Mouse (Mus musculus) monocyte, adult 2 months (primary cell): ENCODE measurements around the gene Cldn1.
A peak's percentile ranks its signal among the peaks of the same experiment; 100 is the strongest.

Experiments used
- DNase-seq, 2 experiments: peaks; one replicate each; pipeline ENCODE4 v3.0.0; 2022; ENCODE audit warnings: low spot score in 2 of 2, low read depth in 1 of 2

Gene Cldn1

GRCm38 (mm10) chr16:26371325-26372053, at the start of gene Cldn1:
TSS of gene Cldn1 (minus strand) at chr16:26371841.
- DNase-seq, result peak; percentile 53 to 56

GRCm38 (mm10) chr16:26418616-26419015, 47.0 kb upstream of the Cldn1 start:
- DNase-seq, result no peak

GRCm38 (mm10) chr16:26404070-26404469, 32.4 kb upstream of the Cldn1 start:
- no peak for DNase-seq

DNA sequence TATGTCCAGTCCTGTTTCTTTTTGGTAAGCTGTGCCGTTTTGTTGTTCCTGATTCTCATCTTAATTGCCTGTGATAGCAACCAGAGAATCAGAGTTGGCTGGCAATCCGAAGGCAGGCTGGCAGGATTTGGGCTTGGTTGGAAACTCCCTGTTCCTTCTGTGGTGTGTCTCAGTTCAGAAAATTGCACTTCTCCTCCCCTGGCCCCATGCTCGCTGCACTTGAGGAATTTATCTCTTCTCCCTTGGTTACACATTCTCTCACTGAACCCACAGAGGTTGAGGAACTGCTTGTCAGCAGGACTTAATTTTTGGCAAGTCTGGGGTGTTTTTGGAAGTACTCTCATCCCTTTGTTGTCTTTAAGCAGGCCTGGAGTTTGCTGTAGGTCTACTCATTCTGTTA, 29.3 kb upstream of the Cldn1 start:
- no peak for DNase-seq

- DNase-seq, result no peak
Measured at GRCm38 (mm10) chr16:26400549-26400948, 28.9 kb upstream of the Cldn1 start.

GRCm38 (mm10) chr16:26390936-26391335, 19.3 kb upstream of the Cldn1 start:
- DNase-seq, result no peak

GRCm38 (mm10) chr16:26386159-26386558, 14.5 kb upstream of the Cldn1 start:
- no peak for DNase-seq

DNA sequence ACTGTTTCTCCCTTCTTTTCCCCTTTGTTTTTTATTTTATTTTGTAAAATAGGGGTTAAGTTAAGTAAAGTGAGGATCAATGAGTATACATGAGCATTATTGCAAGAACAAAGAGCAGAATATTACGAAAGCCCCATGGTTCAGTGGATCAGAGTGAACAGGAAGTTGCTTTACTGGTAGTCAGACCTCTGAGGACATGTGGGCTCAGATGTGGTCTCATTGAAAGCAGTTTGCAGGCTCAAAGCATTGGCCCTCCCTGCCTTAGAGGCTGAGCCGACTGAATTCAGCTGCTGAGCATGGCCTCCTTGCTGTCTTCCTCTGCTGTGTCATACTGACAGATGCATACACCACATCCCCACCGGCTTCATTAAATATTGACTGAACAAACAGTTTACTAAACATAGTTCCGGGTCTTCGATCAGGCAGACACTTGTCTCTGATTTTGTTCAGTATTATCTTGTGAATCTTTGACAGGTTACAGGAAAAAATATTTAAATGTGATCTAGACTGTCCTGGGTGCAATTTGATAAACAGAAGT, 12.5 kb upstream of the Cldn1 start:
- DNase-seq, result no peak

- DNase-seq, result no peak
Measured at GRCm38 (mm10) chr16:26377170-26377569, 5.5 kb upstream of the Cldn1 start.

DNA sequence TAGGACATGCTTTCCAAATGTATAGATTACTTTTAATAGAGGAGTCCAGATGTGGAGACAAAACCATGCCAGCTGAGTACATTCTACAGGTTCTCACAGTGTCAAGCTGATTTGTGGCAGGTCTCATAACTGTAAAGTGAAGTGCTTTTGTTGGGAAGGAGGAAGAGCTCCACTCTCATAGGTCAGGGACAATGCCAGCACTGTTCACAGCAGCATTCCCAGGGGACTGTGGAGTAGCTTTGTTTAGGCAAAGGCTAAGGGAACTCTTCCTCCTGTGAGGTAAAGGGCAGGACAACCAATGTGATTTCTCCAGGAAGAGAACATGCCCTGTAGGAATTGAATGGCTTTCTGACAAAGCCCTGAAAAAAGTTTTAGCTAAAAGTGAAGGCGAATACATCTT, 1.5 kb downstream of the Cldn1 start:
- no peak for DNase-seq

DNA sequence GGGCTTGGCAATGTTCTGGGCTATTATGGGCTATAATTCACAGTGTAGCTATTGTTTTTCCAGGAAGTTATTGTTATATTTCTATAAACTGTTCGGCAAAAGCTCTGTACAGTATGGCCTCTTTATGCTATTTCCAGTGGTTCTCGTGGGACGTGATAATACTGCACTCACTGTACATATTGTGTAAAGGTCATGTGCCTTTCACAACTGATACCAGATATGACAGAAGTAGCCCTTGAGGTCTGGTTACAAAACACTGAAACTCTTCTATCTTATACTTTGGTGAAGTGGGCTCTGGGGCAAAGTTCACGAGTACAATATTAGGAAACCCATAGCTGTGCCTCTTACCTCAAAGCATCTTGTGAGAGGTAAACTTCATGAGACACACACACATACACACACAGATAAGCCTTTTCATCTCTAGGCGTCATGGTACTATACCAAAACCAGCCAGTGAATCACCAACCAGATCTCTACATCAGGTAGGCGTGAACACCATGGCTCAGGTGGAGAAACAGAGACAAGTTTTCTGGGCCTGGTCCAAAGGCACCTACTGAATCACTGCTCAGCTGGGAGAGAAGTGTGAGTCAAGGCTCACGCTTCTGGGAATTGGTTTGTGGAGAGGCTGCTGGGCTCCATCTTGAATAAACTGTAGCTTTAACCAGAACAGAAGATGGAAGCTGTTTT, 2.5 kb downstream of the Cldn1 start:
- DNase-seq, result no peak

DNA sequence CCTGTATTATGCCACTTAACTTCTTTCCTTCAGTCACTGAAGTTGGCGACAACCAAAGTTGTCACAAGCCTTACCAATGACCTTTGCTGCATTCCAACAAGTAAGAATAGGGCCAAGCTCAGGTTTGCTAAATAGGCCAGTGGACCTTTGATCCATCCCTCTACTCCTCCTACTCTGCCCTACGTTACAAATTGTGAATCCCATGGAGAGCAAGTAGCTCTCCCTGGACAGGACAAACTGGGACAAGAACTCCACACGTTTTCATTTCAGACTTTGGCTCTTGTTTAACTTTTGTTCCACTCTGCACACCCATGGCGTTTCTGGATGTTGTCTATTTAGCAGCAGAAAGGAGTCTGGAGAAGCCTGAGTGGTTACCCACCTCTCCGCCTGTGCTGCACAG, 3.5 kb downstream of the Cldn1 start:
- DNase-seq, result no peak

DNA sequence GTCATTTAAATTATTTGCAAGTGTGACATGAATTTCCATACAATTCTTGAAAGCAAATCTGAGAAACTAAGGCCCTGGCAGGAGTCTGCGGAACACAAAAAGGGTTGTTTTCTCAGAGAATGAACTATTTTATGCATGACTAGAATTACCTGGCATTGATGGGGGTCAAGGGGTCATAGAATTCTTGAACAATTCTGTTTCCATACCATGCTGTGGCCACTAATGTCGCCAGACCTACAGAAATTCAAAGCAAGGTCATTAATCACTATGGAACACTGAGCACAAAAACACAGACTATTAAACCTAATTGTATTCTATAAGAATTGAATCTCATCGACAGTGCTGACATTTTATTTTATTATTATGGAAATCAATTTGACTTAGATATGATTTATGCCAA, 10.9 kb downstream of the Cldn1 start:
- DNase-seq, result no peak

GRCm38 (mm10) chr16:26359619-26360018, 12.0 kb downstream of the Cldn1 start:
- no peak for DNase-seq

- DNase-seq, result no peak
Measured at GRCm38 (mm10) chr16:26358898-26359297, 12.7 kb downstream of the Cldn1 start.

GRCm38 (mm10) chr16:26357863-26358780, 13.5 kb downstream of the Cldn1 start:
- no peak for DNase-seq

- DNase-seq, result no peak
Measured at GRCm38 (mm10) chr16:26355513-26355912, 16.1 kb downstream of the Cldn1 start.

DNA sequence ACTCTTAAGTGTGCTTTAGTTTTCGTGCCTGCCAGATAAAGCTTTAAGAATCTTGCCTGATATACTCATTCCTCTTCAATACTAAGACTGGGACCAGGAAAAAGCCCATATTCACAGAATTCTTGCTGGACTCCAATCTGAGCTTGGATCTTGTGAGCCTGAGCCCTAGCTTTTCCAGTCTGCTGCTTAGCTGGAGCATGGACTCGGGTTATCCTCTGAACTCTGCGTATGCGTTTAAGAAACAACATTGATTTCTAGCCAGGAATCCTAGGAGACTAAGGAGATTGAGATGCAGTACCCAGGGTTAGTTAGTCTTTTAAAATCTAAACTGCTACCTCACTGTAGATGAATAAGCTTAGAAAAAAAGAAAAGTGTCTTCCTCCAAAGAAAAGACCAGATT, 20.9 kb downstream of the Cldn1 start:
- no peak for DNase-seq

- peak; percentile 5 to 18 for DNase-seq
Measured at GRCm38 (mm10) chr16:26348809-26349208, 22.8 kb downstream of the Cldn1 start.

DNA sequence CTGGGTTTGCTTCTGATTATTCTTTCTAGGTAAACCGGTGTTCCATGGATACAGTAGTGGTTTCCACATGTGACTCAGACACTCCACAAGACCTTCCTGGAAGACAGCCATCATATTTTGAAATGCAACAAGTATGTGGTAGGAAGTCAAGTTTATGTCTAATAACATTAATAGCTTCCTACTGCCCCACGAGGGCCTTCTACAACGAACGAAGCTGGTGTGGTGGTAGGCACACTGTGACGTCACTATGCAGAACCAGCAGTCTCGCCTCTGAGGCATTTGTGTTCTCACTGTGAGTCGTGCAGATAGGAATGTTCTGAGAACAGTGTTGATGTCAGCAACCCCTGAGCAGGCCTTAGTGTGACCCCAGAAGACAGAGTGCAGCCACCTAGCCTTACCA, 55.4 kb downstream of the Cldn1 start:
- DNase-seq, result no peak

- no peak for DNase-seq
Measured at GRCm38 (mm10) chr16:26314815-26315214, 56.8 kb downstream of the Cldn1 start.
